Mouse (Mus musculus): ENCODE measurements around the gene BB287469. TPM values are rescaled to one million over a fixed set of nuclear protein-coding genes. Genes with fewer than 3 reads are reported as not detected.
"Not testable (repeated sequence)": the region's sequence is repeated elsewhere in the genome, so short reads cannot be mapped to it uniquely, and the experiment has no call there.

The BB287469 gene
- polyA plus RNA-seq, 1 experiment from 2014 or later: not detected

- H3K27me3 ChIP-seq (replicated peaks; ENCODE audit: control insufficient read depth, insufficient read depth, low read length): not testable (repeated sequence)
- WGBS: 87% methylated on average over 2 of the region's 2 CpGs
Observed at GRCm38 (mm10) chr12:87864048-87864447, 47.7 kb downstream of the BB287469 start.

More at GRCm38 (mm10) chr12:87864048-87864447, 47.7 kb downstream of the BB287469 start:
- H3K9ac ChIP-seq (ENCODE audit: low read depth, low read length); ATAC-seq; H3K36me3 ChIP-seq (ENCODE audit: control insufficient read depth, insufficient read depth); H3K4me2 ChIP-seq (replicated peaks; ENCODE audit: low read depth); H3K9me3 ChIP-seq (ENCODE audit: control insufficient read depth); H3K4me3 ChIP-seq (ENCODE audit: low read depth, low read length); H3K4me1 ChIP-seq (replicated peaks; ENCODE audit: control insufficient read depth, insufficient read depth, low read length); H3K27ac ChIP-seq (ENCODE audit: low read depth, low read length): not testable (repeated sequence)

Other genes starting within 250 kb of the BB287469 start
- gene Oog1, start 213.9 kb upstream of the BB287469 start, polyA plus RNA-seq (2015; fragmentation: Nextera tagmentation; extraction: Ambion mirVana): not detected in 2 replicates
- not detected in 2 replicates for gene Gm4027, start 197.7 kb upstream of the BB287469 start, polyA plus RNA-seq (2015; fragmentation: Nextera tagmentation; extraction: Ambion mirVana)
- gene Gm16381, start 172.0 kb upstream of the BB287469 start, polyA plus RNA-seq (2015; fragmentation: Nextera tagmentation; extraction: Ambion mirVana): not detected in 2 replicates
- gene Gm21319, start 40.8 kb upstream of the BB287469 start, polyA plus RNA-seq (2015; fragmentation: Nextera tagmentation; extraction: Ambion mirVana): not detected in 2 replicates
- not detected in 2 replicates for gene Gm21936, start 21.1 kb upstream of the BB287469 start, polyA plus RNA-seq (2015; fragmentation: Nextera tagmentation; extraction: Ambion mirVana)
- gene Gm2001, start 25.8 kb downstream of the BB287469 start, polyA plus RNA-seq (2015; fragmentation: Nextera tagmentation; extraction: Ambion mirVana): not detected in 2 replicates
- gene Gm2016, start 57.5 kb downstream of the BB287469 start, polyA plus RNA-seq (2015; fragmentation: Nextera tagmentation; extraction: Ambion mirVana): not detected in 2 replicates
- not detected in 2 replicates for gene Gm2022, start 78.8 kb downstream of the BB287469 start, polyA plus RNA-seq (2015; fragmentation: Nextera tagmentation; extraction: Ambion mirVana)
- gene Gm2035, start 103.3 kb downstream of the BB287469 start, polyA plus RNA-seq (2015; fragmentation: Nextera tagmentation; extraction: Ambion mirVana): not detected in 2 replicates
- not detected in 2 replicates for gene Gm2042, start 137.5 kb downstream of the BB287469 start, polyA plus RNA-seq (2015; fragmentation: Nextera tagmentation; extraction: Ambion mirVana)
- gene Gm2075, start 195.3 kb downstream of the BB287469 start, polyA plus RNA-seq (2015; fragmentation: Nextera tagmentation; extraction: Ambion mirVana): not detected in 2 replicates
- not detected in 2 replicates for gene Gm6803, start 202.2 kb downstream of the BB287469 start, polyA plus RNA-seq (2015; fragmentation: Nextera tagmentation; extraction: Ambion mirVana)
- not detected in 2 replicates for gene Gm2056, start 210.4 kb downstream of the BB287469 start, polyA plus RNA-seq (2015; fragmentation: Nextera tagmentation; extraction: Ambion mirVana)